Mouse (Mus musculus): ENCODE data around the gene 1700014D04Rik.
"Not testable (repeated sequence)": the region's sequence is repeated elsewhere in the genome, so short reads cannot be mapped to it uniquely, and the experiment has no call there.

The 1700014D04Rik gene

GRCm38 (mm10) chr13:59746711-59747110 lies at the start of gene 1700014D04Rik:
TSS of gene 1700014D04Rik (minus strand) at chr13:59746752.
- CTCF ChIA-PET: no interaction called here

GRCm38 (mm10) chr13:59795807-59796465 lies 49.4 kb upstream of the 1700014D04Rik start:
- CTCF ChIA-PET: no interaction called here

GRCm38 (mm10) chr13:59794786-59795185 lies 48.2 kb upstream of the 1700014D04Rik start:
- CTCF ChIA-PET: no interaction called here

GRCm38 (mm10) chr13:59782145-59782544 lies 35.6 kb upstream of the 1700014D04Rik start, which contains the start of gene Gm49354:
TSS of gene Gm49354 (minus strand) at chr13:59782245.
- CTCF ChIA-PET: no interaction called here

- CTCF ChIA-PET: not testable (repeated sequence)
These were observed 33.3 kb upstream of the 1700014D04Rik start for GRCm38 (mm10) chr13:59779744-59780264.

GRCm38 (mm10) chr13:59779213-59779612 lies 32.7 kb upstream of the 1700014D04Rik start:
- CTCF ChIA-PET: no interaction called here

- CTCF ChIA-PET: no interaction called here
These were observed 28.6 kb upstream of the 1700014D04Rik start for GRCm38 (mm10) chr13:59775168-59775567.

GRCm38 (mm10) chr13:59771257-59771656 lies 24.7 kb upstream of the 1700014D04Rik start:
- CTCF ChIA-PET: no interaction called here

GRCm38 (mm10) chr13:59770847-59771246 lies 24.3 kb upstream of the 1700014D04Rik start:
- CTCF ChIA-PET: no interaction called here

- CTCF ChIA-PET: no interaction called here
These were observed 23.6 kb upstream of the 1700014D04Rik start for GRCm38 (mm10) chr13:59770164-59770562.

- CTCF ChIA-PET: no interaction called here
These were observed 23.0 kb upstream of the 1700014D04Rik start, which contains the start of gene Isca1 for GRCm38 (mm10) chr13:59769296-59770163. TSS of gene Isca1 (minus strand) at chr13:59769810.

- CTCF ChIA-PET: no interaction called here
These were observed 22.0 kb upstream of the 1700014D04Rik start for GRCm38 (mm10) chr13:59768531-59768930.

GRCm38 (mm10) chr13:59766786-59767515 lies 20.4 kb upstream of the 1700014D04Rik start:
- CTCF ChIA-PET: interaction anchor here (0.6 kb wide), 1 partner anchor 1492 kb away, joined by 3 read pairs; the partner anchor contains the start of gene Gkap1

- CTCF ChIA-PET: no interaction called here
These were observed 16.2 kb upstream of the 1700014D04Rik start for GRCm38 (mm10) chr13:59762791-59763190.

- CTCF ChIA-PET: no interaction called here
These were observed 10.4 kb upstream of the 1700014D04Rik start for GRCm38 (mm10) chr13:59756906-59757305.

GRCm38 (mm10) chr13:59750310-59750709 lies 3.8 kb upstream of the 1700014D04Rik start:
- CTCF ChIA-PET: no interaction called here

- CTCF ChIA-PET: no interaction called here
These were observed 388 bp downstream of the 1700014D04Rik start for GRCm38 (mm10) chr13:59746164-59746563.

GRCm38 (mm10) chr13:59745462-59745861 lies 1.1 kb downstream of the 1700014D04Rik start:
- CTCF ChIA-PET: no interaction called here

GRCm38 (mm10) chr13:59741697-59742096 lies 4.9 kb downstream of the 1700014D04Rik start:
- CTCF ChIA-PET: no interaction called here

- CTCF ChIA-PET: no interaction called here
These were observed 5.5 kb downstream of the 1700014D04Rik start for GRCm38 (mm10) chr13:59741096-59741495.

GRCm38 (mm10) chr13:59739397-59739796 lies 7.2 kb downstream of the 1700014D04Rik start:
- CTCF ChIA-PET: no interaction called here

GRCm38 (mm10) chr13:59738455-59738854 lies 8.1 kb downstream of the 1700014D04Rik start:
- CTCF ChIA-PET: no interaction called here
